Mouse (Mus musculus) left cerebral cortex, postnatal 14 days (tissue): ENCODE results near the gene Slc16a4. TPM values are rescaled to one million over a fixed set of nuclear protein-coding genes. Genes with fewer than 3 reads are reported as not detected.
A peak's percentile ranks its signal among the peaks of the same experiment; 100 is the strongest.

Source experiments
- DNase-seq, 2 experiments: peaks; one replicate each; pipeline ENCODE4 v3.0.0; 2021 to 2022; ENCODE audit warnings: low spot score in 2 of 2, mixed read lengths in 1 of 2
- intact Hi-C: fragments of 180-260 bp; cut with DNase I; formaldehyde crosslinking; loops from one replicate; pipeline ENCODE4 v1.15.1; 2025
- long read RNA-seq, 2 experiments: library from polyadenylated mRNA; stranded (forward); transcript quantifications; one replicate each; pipeline ENCODE4 v2.0.0; 2021
- total RNA-seq, 2 experiments: library from RNA; stranded (reverse); gene quantifications; 2 replicates each; pipeline ENCODE4 v1.2.3; 2021

The Slc16a4 gene
- total RNA-seq: 1 to 10 TPM; 2.4 to 2.7 TPM
- long read RNA-seq, experiment 1, partial matches to known transcripts: 0 of 3 reads
- long read RNA-seq, experiment 1, other reads (novel, unspliced or antisense): 2 of 3 reads
- long read RNA-seq, experiment 2, partial matches to known transcripts: 0 of 5 reads
- long read RNA-seq, experiment 2, other reads (novel, unspliced or antisense): 2 of 5 reads

DNA sequence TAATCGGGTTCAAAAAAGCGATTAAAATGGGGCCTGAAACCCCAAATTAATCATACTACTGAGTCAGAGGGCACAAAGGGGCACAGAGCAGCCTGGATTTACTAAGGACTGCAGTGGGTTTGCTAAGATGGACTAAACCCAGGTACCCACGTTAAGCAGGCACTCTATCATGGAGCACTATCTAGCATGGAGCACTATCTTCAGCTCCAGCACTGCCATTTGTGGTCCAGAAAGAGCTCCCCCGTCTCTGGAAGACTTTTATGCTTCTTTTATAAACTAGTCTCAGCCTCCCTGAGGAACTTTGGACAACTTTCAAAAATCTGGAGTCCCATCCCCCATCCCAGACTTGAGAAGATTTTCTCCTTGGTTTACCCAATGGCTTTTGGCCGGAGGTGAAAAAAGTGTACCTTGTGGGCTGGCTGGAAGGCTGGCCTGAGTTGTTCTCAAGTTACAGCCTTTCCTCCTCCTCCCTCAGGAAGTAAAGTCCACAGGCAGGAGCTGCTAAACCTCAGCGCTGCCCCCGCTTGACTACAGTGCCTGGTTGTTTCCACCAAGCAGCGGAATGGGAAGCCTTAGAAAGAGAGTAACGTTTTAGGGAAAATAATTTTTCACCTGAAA is at the start of gene Slc16a4:
TSS of gene Slc16a4 (plus strand) at position 467 of the 618 bp plus-strand sequence.
- DNase-seq: no peak

DNA sequence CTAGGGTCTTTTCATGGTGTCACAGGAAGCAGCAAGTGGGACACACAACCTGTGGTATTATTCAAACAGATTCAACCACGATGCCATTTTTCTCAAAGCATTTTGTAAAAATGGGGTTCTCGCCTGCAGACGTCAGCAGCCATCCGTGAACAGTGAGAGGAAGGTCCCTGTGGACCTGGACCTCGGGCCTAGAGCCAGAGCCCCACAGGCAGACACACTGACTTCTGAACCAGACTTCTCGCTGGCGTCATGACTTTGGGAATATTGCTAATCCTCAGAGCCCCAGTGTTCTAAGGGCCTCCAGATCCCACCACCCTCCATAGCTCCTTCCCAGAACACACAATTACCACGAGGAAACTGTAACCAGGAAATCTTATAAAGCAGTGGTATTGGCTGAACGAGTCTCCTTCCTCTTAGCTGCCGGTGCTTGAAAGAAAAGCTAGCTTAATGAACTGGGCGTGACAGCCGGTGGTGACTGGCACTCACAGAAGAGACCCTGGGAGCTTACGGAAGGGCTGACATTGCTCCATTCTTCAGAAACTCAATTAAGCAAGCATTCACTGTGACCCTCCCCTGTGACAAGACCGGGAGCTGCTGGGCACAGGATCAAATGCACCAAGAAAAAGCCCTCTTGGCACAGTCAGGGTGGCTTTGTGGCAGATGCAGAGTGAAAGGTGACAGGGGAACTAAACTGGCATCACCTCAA is 49.5 kb upstream of the Slc16a4 start:
- no peak for DNase-seq
- intact Hi-C loops: no loop called here

More for the DNA sequence above, at the start of gene Slc16a4:
- intact Hi-C loops: loop anchor here (5.0 kb wide), 1 partner anchor 41 kb away; the partner anchor contains the start of gene Rbm15

DNA sequence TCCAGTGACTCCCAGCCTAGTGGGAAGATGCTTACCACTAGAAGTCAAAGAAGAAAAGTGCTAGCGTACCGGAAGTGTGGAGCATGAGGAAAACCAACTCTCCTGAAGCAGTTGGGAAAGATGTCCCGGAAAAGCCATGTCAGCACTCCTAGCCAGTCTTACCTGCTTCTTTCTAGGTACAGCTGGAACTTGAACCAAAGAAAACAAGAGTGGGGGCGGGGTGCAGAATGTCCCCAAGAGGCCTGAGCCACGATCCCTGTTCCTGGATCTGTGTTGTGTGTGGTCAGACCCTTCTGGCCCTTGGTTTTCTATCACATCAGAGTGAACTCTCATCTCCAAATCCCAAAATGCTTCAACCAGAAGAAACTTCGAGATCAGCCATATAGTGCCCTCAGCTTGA is 44.2 kb upstream of the Slc16a4 start:
- no peak for DNase-seq
- intact Hi-C loops: no loop called here

DNA sequence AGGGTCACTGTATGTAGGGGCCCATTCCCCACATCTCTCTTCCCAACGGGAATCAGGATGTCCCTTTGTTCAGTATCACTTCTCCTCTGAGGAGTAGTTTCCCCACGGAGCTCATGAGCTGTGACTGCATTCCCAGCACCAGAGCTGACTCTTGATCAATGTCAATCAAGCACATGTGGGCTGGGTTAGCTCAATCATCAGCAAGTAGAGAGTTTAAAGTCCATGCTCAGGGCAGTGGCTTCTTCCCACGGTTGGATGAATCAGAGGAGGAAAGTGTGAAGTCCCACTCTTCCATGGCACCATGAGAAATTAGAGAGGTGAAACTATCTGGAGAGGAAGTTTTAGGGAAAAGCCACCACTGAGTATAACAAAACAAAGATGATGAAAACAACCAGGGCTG is 42.0 kb upstream of the Slc16a4 start:
- intact Hi-C loops: no loop called here
- no peak for DNase-seq

DNA sequence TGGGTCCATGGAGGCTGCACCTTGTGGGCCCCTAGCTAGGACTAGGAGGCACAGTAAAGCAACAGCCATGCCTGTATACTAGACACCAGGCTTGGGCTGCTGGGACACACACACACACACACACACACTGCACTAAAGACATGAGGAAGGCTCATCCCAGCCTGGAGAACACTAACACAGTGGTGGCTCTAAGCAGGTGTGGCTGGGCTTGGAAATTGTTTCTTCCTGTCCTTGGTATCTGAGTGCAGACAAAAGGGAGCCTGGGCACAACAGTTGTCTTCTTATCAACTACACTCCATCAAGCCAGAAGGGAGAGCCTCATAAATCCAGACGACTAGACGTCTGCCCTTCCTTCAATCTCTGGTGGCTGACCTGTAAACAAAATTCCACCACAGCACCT is 40.7 kb upstream of the Slc16a4 start:
- DNase-seq: no peak
- intact Hi-C loops: no loop called here

DNA sequence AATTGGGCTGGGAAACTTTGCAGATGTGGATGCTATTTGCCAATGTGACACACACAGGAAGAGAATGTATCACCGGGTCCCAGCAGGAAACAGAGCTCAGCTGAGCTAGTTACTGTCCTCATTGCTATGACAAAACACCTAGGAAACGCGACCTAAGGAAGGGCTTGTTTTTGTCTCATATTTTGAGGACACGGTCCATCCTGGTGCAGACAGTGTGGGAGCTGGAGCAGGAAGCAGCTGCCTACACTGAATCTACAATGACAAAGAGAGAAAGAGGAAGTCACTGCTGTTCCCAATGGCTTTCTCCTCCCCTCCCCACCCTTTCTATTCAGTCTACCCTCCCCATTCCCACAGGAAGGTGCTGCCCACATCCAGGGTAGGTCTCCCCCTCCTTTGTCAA is 39.0 kb upstream of the Slc16a4 start:
- no peak for DNase-seq
- intact Hi-C loops: no loop called here

DNA sequence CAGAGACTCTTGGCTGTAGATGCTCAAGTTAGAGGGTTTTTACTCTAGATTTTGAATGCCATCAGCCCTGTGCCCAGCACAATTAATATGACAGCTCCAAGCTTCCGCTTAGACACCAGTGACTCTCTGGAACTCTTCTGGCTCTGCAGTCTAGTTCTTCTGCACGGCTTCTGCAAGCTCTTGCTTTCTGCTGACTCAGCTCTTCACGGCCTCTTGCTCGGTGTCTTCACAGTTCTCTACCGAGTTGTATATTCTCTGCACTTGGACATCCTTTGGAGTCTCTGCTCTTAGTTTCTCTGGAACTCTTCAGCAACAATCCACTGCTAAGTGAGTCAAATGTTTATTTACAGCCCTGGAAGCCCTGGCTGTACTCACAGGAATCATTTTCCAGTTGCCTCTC is 37.1 kb upstream of the Slc16a4 start:
- intact Hi-C loops: no loop called here
- DNase-seq: no peak

DNA sequence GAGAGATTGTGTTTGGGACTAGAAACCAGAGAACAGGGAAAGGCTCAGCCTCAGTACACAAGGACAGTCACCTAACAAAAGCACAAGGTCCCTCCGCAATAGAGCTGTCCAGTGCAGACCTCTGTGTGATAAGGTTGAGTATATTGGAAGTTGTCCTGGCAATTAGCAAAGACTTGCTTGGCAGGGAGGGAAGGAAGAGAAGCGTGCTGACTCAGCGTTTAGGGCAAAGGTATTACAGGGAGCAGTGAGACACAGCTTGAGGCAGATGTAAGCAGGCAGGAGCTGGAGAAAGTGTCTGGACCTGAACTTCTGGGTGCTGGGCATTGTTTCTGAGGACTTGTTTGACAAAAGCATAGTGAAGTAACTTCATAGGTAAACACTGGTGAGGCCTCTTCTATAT is 35.0 kb upstream of the Slc16a4 start:
- intact Hi-C loops: no loop called here
- DNase-seq: no peak

DNA sequence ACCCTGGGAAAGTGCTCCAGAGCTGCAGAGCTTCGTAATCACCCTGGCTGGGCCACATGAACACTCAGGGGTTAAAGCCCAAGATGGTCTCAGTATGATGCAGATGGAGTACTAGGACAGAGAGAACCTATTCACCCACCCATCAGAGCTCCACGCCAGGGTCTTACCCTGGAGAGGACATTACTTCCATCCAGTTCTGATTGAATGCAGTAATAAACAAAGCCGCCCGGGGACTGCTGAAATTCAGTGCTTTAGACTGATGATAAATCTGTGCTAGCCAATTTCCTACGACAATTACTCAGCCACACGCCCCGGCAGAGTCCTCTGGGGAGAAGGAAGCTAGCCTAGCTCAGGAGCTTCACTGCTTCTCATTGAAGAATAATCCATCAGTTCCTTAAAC is 34.3 kb upstream of the Slc16a4 start:
- no peak for DNase-seq
- intact Hi-C loops: no loop called here

DNA sequence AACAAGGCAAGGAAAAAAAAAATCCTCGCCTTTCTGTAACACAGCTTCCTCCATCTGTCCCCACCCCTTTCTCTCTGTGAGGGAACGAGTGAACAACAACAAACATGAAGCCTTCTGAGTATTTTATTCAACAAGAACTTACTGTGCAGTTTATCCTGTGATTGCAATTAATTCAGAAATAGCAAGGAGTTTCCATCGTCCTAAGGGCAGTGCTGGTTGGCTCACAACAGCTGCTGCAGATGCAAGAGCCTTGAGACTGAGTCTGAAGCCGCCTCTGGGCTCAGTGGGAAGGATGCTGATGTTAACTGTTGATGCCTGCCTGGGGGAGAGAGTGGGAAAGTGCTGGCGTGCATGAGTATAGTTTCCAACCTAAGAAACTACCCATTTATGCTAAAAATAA is 33.1 kb upstream of the Slc16a4 start:
- peak in 1 of 2 experiments; percentile 39 for DNase-seq
- intact Hi-C loops: no loop called here

DNA sequence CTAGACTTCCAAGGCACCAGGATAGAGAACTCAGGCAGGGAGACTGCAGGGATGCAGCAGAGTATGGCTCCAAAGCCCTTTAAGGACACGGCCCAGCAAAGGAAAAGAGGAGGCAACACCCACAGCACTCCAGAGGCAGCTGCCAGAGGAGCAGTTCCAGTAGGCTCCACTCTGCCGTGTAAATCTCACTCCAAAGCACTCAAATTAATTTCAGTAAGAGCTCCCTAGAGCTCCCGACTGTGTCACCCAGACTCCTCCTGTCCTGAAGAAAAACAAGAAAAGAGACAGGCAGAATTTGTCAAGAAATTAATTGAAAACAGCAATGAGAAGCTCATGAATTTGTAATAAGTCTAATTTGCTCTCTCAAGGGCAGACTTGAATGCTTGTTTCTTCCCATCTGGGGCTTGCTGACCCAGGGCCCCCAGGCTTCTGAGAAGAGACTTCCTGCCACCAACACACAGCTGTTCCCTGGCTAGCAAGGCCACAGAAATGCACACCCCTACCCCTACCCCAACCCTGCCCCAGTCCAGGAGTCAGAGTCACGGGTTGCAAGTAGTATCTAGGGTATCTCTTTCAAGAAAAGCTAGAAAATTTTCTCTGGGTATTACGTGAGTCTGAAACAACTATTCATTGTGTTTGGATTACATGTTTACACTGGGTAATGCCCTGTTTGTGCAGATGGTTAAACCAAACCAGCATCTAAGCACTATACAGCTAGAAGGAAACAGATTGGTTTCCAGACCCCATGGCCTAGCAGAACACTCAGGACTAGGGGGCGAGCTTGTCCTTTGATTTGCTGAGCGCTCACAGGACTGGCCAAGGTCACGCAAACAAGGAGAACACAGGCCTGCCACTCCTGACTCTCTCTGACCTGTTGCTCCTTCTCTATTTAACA is 29.8 kb upstream of the Slc16a4 start:
- DNase-seq: peak; percentile 27 to 60
- intact Hi-C loops: no loop called here

DNA sequence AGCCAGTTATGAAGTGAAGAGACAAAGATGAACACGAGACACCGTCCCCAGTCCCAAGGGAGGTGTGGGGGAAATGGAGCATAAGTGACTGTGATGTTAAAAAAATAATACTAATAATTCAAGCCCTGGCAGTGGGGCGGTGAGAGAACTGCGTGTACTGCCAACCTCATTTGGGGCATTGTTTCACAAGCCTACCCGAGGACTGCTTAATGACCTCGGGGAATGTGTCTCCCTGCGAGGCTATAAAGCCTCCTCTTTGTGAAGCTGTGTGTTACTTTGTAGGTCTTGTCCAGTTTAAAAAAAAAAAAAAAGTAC is 29.2 kb upstream of the Slc16a4 start:
- intact Hi-C loops: no loop called here
- DNase-seq: peak in 1 of 2 experiments; percentile 22

DNA sequence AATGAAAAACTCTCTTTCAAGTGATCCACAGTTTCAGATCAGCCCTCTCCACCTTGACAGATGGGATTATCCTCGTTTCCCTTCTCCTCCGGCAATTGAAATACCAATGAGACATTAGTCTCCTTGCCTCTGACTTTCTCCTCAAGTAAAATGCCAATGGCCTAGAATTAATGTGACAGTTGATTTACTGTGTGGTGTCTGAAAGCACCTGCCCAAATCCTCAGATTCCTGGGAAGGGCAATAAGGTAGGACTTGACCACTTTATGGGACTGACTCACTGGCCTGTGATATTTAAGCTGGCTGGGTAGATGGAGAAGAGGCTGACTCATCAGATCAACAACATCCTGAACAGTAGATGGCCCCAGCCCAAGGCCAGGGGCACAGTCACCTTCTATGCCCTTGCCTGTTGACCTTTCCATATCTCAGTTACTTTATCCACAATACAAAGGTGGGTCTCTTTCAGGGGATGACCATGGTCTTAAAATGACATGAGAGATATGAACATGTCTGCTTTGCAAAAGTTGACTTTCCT is 24.1 kb upstream of the Slc16a4 start:
- intact Hi-C loops: no loop called here
- no peak for DNase-seq

DNA sequence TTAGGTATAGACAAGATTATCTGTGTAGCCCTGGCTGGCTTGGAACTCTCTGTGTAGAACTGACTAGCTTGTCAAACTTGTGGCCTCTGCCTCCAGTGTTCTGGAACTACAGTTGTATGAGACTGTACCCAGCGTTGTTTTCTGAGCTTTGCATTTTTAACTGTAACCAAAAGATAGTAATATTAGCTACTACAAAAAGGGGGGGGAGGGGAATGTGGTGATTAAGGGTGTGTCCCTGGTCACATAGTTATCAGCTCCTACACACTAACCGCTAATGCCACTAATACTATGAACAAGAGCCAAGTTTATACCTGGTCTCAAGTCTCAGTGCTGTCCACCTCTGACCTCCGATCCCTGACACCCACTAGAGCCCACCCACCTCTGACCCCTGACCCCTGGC is 18.6 kb upstream of the Slc16a4 start:
- intact Hi-C loops: loop anchor here (10.0 kb wide), 1 partner anchor 178 kb away; no protein-coding TSS in a partner anchor
- DNase-seq: no peak

DNA sequence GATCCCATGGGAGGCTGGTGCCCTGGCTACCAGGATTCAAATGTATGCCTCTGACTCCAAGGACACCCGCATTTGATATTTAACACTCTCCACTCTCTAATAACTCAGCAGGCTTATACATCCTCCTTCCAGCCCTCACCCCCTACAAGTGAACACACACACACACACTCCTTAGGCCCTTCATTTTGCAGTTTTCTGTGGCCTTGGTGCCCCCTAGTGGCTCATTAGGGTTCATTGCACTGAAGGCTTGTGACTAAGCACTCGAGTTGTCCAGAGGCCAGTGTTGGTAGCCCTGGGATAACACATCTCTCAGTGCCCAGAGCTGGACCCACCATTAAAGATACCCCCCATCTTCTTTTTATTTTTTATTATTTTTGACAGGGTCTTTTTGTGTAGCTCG is 17.2 kb upstream of the Slc16a4 start:
- DNase-seq: peak; percentile 77 to 85
- intact Hi-C loops: loop anchor here (1.0 to 10.0 kb wide), 3 partner anchors 41 to 179 kb away; no protein-coding TSS in a partner anchor

DNA sequence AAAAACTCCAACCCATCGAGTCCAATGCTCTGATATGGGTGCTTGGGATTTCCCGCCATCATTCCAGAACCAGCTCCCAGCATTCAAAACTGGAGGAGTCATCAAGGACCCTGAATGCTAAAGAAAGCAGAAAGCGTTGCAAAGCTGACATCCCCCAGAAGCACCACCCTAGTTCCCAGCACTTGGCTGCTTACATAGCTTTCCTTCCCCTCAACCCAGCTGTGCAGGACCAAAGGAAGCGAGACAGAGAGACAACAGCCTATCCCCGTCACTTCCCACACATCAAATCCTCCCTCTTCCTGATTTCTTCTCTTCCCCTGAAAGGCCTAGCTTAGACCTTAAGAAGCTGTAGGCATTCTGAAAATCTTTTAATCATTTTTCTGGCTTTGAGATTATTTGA is 15.7 kb upstream of the Slc16a4 start:
- no peak for DNase-seq
- intact Hi-C loops: loop anchor here (2.0 to 10.0 kb wide), 4 partner anchors 57 to 187 kb away; partner anchors contain the start of gene Rbm15

DNA sequence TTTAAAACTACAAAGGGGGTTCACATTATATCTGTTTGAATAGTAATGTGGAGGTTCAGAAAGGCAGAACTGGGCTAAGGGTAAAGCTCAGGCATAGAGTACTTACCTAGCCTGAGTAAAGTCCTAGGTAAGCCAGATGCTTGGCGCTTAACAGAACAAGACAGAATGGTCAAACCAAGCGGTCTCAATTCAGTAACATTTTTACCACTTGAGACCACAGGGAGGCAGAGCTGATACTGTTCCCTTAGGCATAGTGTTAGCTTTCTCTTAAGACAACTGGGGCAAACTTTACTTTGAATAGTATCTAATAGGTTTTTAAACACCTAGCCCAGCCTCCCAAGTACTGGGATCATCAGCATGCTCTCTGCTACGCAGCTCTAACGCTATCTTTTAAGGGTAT is 15.0 kb upstream of the Slc16a4 start:
- intact Hi-C loops: loop anchor here (2.0 to 10.0 kb wide), 4 partner anchors 56 to 186 kb away; partner anchors contain the start of gene Rbm15
- no peak for DNase-seq

DNA sequence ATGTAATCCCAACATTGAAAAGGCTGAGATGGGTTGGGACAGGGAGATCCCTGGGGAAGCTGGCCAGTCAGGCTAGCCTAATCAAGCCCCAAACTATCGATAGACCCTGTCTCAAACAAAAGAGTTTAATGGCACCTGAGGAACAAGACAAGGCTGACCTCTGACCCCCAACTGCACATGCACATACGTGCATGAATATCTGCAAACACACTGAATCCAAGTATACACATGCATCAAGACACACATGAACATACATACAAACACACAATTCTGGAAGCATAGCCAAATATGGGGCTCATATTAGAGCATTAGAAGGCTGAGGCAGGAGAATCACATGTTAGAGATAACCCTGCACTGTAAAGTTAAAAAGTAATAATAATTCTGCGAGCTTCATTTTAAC is 14.4 kb upstream of the Slc16a4 start:
- DNase-seq: no peak
- intact Hi-C loops: loop anchor here (5.0 to 10.0 kb wide), 3 partner anchors 56 to 186 kb away; partner anchors contain the start of gene Rbm15

DNA sequence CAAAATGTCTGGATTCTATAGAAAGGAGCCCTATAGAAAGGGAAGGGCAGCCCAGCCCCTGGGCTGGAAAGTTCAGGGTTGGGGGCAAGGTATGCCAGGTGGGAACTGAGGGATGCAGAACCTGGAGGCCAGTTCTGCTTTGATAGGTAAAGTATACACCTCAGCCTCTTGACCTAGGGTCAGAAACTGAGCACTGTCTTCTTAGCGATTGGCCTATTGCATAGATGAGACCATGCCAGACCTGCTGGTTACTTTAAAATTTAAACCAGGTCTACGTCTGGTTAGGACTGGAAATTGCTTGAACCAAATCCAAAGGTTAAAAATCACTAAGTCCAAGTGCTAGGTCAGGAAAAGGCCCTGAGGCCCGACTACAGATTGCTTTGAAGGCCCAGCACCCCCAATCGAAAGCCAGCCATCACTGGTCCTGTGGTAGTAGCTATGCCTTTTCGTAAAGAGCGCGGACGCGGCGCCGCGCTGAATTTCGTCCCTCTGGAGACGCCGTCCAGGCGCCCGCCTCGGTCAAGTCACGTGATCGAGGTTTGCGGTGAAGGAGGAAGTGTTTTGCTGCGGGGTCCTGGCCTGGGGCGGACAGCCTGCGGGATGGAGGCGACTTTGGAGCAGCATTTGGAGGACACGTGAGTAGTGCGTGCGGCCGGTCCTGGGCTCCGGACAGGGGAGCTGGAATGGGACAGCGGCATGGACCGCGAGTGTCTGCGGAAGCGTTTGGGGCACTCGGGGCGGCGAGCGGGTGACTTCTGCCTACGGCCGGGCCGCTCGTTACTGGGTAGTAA is 12.4 kb upstream of the Slc16a4 start, which contains the start of gene Lamtor5:
TSS of gene Lamtor5 (plus strand) at position 380 of the 791 bp plus-strand sequence.
- intact Hi-C loops: loop anchor here (5.0 to 10.0 kb wide), 3 partner anchors 54 to 184 kb away; partner anchors contain the start of gene Rbm15

More for the DNA sequence above, 12.4 kb upstream of the Slc16a4 start, which contains the start of gene Lamtor5:
- DNase-seq: peak; percentile 90 to 92
